In the genomic region with DNA sequence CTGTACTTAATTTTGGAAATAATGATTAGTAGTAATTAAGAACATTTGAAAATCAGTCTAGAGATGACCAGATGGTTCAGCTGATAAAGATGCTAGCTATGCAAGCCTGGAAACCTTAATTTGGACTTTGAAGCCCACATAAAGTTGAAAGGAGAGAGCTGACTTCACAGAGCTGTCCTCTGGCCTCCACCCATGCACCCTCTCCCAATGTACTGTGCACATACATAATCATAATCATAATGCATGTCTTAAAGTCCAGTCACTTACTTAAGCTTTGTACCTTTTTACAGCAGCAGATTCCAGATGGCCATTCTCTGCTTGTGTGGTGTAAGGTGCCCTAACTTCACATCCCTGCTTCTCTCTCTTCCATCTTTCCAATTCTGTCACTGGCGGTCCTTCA, we compare ENCODE assay signal across 21 mouse cellular contexts. TPM values are rescaled to one million over a fixed set of nuclear protein-coding genes. Genes with fewer than 3 reads are reported as not detected.
DNase-seq lines count a peak whose midpoint lies in the region; ATAC-seq and TF ChIP-seq lines count a peak whose summit lies in the region.
"Had no signal": no experiment of that assay in that cellular context is flagged by ENCODE, and none has a peak within 500 bp of the region (broad histone marks: within the 10 kb centered on the region; RNA-seq: fewer than 3 reads in every experiment).

No protein-coding gene starts in this region.

- WGBS in intestine, embryonic 15.5 days, result 90% methylated on average over 1 of the region's 1 CpGs
- WGBS in intestine, embryonic 16.5 days, result 100% methylated on average over 1 of the region's 1 CpGs
- WGBS in intestine, postnatal 0 days, result 97% methylated on average over 1 of the region's 1 CpGs

- no peak overlapping the region for H3K4me3 ChIP-seq in intestine, embryonic 15.5 days (replicated peaks)
- H3K4me3 ChIP-seq in intestine, embryonic 16.5 days (ENCODE audit: low read length), result no peak overlapping the region
- no peak overlapping the region for H3K4me3 ChIP-seq in intestine, postnatal 0 days (ENCODE audit: low read depth, low read length)

- peak; percentile 36 for DNase-seq in induced T-regulatory cell, adult 2 months (ENCODE audit: low read depth)
- no peak for DNase-seq in heart, postnatal 10 days
- DNase-seq in kidney, postnatal 36 days, result no peak
- no peak for DNase-seq in layer of hippocampus, postnatal 36 days
- DNase-seq in left cerebral cortex, adult 9 months (ENCODE audit: low spot score in 2 of 2), result no peak
- DNase-seq: adrenal gland, adult 2 months; adrenal gland, adult 8-10 months; adrenal gland, postnatal 10 days; adrenal gland, postnatal 14 days; adrenal gland, postnatal 25 days; adrenal gland, postnatal 36 days; B cell, adult 2 months; cerebellum, adult 11 months; cerebellum, adult 11-12 months had no signal

- H3K27ac ChIP-seq in intestine, embryonic 15.5 days, result no peak overlapping the region
- no peak overlapping the region for H3K27ac ChIP-seq in intestine, embryonic 16.5 days (ENCODE audit: low read length)
- no peak overlapping the region for H3K27ac ChIP-seq in intestine, postnatal 0 days (ENCODE audit: low read depth, low read length)

- no peak overlapping the region for H3K9ac ChIP-seq in intestine, embryonic 15.5 days
- H3K9ac ChIP-seq in intestine, embryonic 16.5 days (ENCODE audit: low read depth, low read length), result no peak overlapping the region
- H3K9ac ChIP-seq in intestine, postnatal 0 days (ENCODE audit: low read depth, low read length), result no peak overlapping the region

- intact Hi-C loops in heart, postnatal 10 days (cut with DNase I), result no loop called here

- peak; percentile 78 for ATAC-seq in intestine, embryonic 15.5 days
- ATAC-seq in intestine, embryonic 16.5 days, result peak; percentile 78
- ATAC-seq in intestine, postnatal 0 days, result peak; percentile 85
- ATAC-seq: CD4-positive, CD25-positive, alpha-beta regulatory T cell, adult 4 months; Patski had no signal

- no peaks in the 10 kb centered on the region for H3K4me1 ChIP-seq in intestine, embryonic 15.5 days (replicated peaks)
- H3K4me1 ChIP-seq in intestine, embryonic 16.5 days (ENCODE audit: control insufficient read depth, insufficient read depth, low read length), result peaks cover 20% of the 10 kb centered on the region
- H3K4me1 ChIP-seq in intestine, postnatal 0 days (replicated peaks; ENCODE audit: control insufficient read depth, insufficient read depth, low read length), result peaks cover 6% of the 10 kb centered on the region

- H3K9me3 ChIP-seq in intestine, embryonic 15.5 days, result no peaks in the 10 kb centered on the region
- H3K9me3 ChIP-seq in intestine, embryonic 16.5 days (ENCODE audit: control insufficient read depth, low read length), result no peaks in the 10 kb centered on the region
- H3K9me3 ChIP-seq in intestine, postnatal 0 days (ENCODE audit: control insufficient read depth), result no peaks in the 10 kb centered on the region
- H3K9me3 ChIP-seq: G1E had no signal

- H3K27me3 ChIP-seq in intestine, embryonic 15.5 days (replicated peaks), result no peaks in the 10 kb centered on the region
- H3K27me3 ChIP-seq in intestine, embryonic 16.5 days (replicated peaks; ENCODE audit: control insufficient read depth, insufficient read depth, low read length), result no peaks in the 10 kb centered on the region
- H3K27me3 ChIP-seq in intestine, postnatal 0 days (replicated peaks; ENCODE audit: control insufficient read depth, insufficient read depth, low read length), result no peaks in the 10 kb centered on the region
- H3K27me3 ChIP-seq: CH12.LX, Patski had no signal

- no peak overlapping the region for H3K4me2 ChIP-seq in intestine, embryonic 15.5 days (replicated peaks)
- H3K4me2 ChIP-seq in intestine, embryonic 16.5 days (ENCODE audit: low read depth, low read length), result no peak overlapping the region
- H3K4me2 ChIP-seq in intestine, postnatal 0 days (replicated peaks; ENCODE audit: low read depth), result no peak overlapping the region

- TF ChIP-seq CTCF in intestine, postnatal 0 days (IDR thresholded peaks at IDR 0.05; ENCODE audit: low read depth), result no peak

- H3K36me3 ChIP-seq in intestine, embryonic 15.5 days, result no peaks in the 10 kb centered on the region
- no peaks in the 10 kb centered on the region for H3K36me3 ChIP-seq in intestine, embryonic 16.5 days (ENCODE audit: control insufficient read depth, insufficient read depth, low read length)
- H3K36me3 ChIP-seq in intestine, postnatal 0 days (ENCODE audit: control insufficient read depth, insufficient read depth), result no peaks in the 10 kb centered on the region

RNA-seq across cellular contexts. Expression of gene Peli1, which starts 9.6 kb away (rescaled TPM):
- 33.8 and 35.8 TPM in 2 replicates for polyA plus RNA-seq in intestine, embryonic 15.5 days (2015; fragmentation: Nextera tagmentation; extraction: Ambion mirVana)
- 25.7 and 25.8 TPM in 2 replicates for polyA plus RNA-seq in intestine, embryonic 16.5 days (2015; fragmentation: Nextera tagmentation; extraction: Ambion mirVana)
- 27.1 and 27.2 TPM in 2 replicates for polyA plus RNA-seq in intestine, postnatal 0 days (2015; fragmentation: Nextera tagmentation; extraction: Ambion mirVana)
- 10 to 100 TPM; 21.0 to 23.3 TPM for total RNA-seq in heart, postnatal 10 days (2021)
- total RNA-seq in layer of hippocampus, postnatal 36 days (2021), result 10 to 100 TPM; 46.9 to 52.6 TPM
